ENCODE assay signal across 8 mouse cellular contexts in the genomic region with DNA sequence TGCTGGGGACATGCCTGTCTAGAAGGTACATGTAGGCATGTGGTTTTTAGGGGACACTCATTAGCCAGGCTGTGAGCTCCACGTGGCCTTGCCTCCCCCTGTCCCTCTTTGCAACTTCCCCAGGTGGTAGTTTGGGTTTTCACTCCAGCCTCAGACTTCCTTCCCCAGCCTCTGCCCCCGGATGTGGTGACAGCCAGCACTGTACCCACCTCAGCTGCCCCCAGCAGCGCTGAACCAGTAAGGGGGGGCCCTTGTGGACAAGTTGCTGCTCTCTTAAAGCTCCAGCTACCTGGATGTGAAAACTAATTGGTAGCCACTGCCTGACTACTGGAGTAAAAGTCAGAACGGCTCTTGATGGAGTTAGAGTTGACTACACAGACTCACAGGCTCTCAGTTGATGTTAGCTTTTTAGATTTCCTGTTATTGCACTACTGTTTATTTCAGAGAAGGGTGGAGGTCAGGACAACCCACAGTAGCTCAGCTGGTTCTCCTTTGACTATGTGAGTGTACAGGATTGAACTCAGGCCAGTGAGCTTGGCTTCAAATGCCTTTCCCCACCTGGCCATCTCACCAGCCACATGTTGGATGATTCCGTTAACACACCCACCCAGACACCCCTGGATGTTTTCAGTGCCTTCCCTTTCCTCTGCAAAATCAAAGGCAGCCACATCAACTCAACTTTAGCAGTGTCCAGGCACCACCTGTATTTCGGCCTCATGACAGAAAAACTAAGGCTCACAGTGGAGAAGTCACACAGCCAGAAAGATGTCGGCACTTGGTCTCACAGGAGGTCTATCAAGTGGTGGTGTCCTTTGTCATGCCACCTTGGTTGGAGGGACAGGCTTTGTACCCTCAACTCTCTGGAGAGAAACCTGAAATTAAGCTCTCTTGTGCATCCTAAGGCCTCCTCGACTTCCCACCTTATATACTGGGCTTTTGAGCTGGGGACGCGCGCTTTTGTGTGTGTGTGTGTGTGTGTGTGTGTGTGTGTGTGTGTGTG. TPM values are rescaled to one million over a fixed set of nuclear protein-coding genes. Genes with fewer than 3 reads are reported as not detected.
A peak's percentile ranks its signal among the peaks of the same experiment; 100 is the strongest.
DNase-seq lines count a peak whose midpoint lies in the region; ATAC-seq lines count a peak whose summit lies in the region.

No protein-coding gene starts in this region.

- H3K27me3 ChIP-seq in erythroblast, embryonic 14.5 days (ENCODE audit: control insufficient read depth): no peaks in the 10 kb centered on the region
- H3K27me3 ChIP-seq in embryonic facial prominence, embryonic 14.5 days (replicated peaks; ENCODE audit: control insufficient read depth, insufficient read depth, low read length): no peaks in the 10 kb centered on the region
- H3K27me3 ChIP-seq in intestine, embryonic 14.5 days (replicated peaks; ENCODE audit: control insufficient read depth, insufficient read depth, low read length): no peaks in the 10 kb centered on the region
- H3K27me3 ChIP-seq in splenic B cell, adult 2 months (ENCODE audit: control insufficient read depth, insufficient read depth, low read length, poor library complexity, severe bottlenecking): no peaks in the 10 kb centered on the region

- H3K4me3 ChIP-seq in erythroblast, embryonic 14.5 days (replicated peaks): peak overlapping the region; percentile 80
- H3K4me3 ChIP-seq in embryonic facial prominence, embryonic 14.5 days (ENCODE audit: low read depth, low read length): peak overlapping the region; percentile 68
- no peak overlapping the region for H3K4me3 ChIP-seq in intestine, embryonic 14.5 days (ENCODE audit: low read depth, low read length)
- peak overlapping the region; percentile 89; the same call in 1 of the 2 replicates for H3K4me3 ChIP-seq in macrophage (ENCODE audit: inconsistent target)

- H3K36me3 ChIP-seq in erythroblast, embryonic 14.5 days (ENCODE audit: control insufficient read depth): peaks cover 53% of the 10 kb centered on the region
- peaks cover 50% of the 10 kb centered on the region for H3K36me3 ChIP-seq in embryonic facial prominence, embryonic 14.5 days (ENCODE audit: control insufficient read depth, insufficient read depth, low read length)
- H3K36me3 ChIP-seq in intestine, embryonic 14.5 days (ENCODE audit: control insufficient read depth, insufficient read depth, low read length): peaks cover 48% of the 10 kb centered on the region
- peaks cover 30% of the 10 kb centered on the region; the same call in 1 of the 2 replicates for H3K36me3 ChIP-seq in macrophage (ENCODE audit: inconsistent target)
- peaks cover 1% of the 10 kb centered on the region for H3K36me3 ChIP-seq in splenic B cell, adult 2 months (ENCODE audit: control insufficient read depth, insufficient read depth, low read length, poor library complexity, severe bottlenecking)

- peak overlapping the region; percentile 88 for H3K27ac ChIP-seq in embryonic facial prominence, embryonic 14.5 days (replicated peaks; ENCODE audit: low read depth, low read length)
- H3K27ac ChIP-seq in intestine, embryonic 14.5 days (ENCODE audit: low read depth): peak overlapping the region; percentile 57
- H3K27ac ChIP-seq in macrophage: peak overlapping the region; percentile 42

- peaks cover 66% of the 10 kb centered on the region for H3K4me1 ChIP-seq in erythroblast, embryonic 14.5 days (ENCODE audit: control insufficient read depth)
- H3K4me1 ChIP-seq in embryonic facial prominence, embryonic 14.5 days (ENCODE audit: control insufficient read depth, insufficient read depth, low read length): peaks cover 24% of the 10 kb centered on the region
- H3K4me1 ChIP-seq in intestine, embryonic 14.5 days (replicated peaks; ENCODE audit: control insufficient read depth, insufficient read depth, low read length): peaks cover 16% of the 10 kb centered on the region

- peak overlapping the region; percentile 96 for H3K4me2 ChIP-seq in embryonic facial prominence, embryonic 14.5 days (ENCODE audit: low read depth, low read length)
- peak overlapping the region; percentile 95 for H3K4me2 ChIP-seq in intestine, embryonic 14.5 days (ENCODE audit: low read length)

- WGBS in embryonic facial prominence, embryonic 14.5 days: 45% methylated on average over 11 of the region's 11 CpGs
- WGBS in intestine, embryonic 14.5 days: 41% methylated on average over 11 of the region's 11 CpGs
- 10% methylated on average over 11 of the region's 11 CpGs for WGBS in macrophage (ENCODE audit: missing documents)

- no peak for DNase-seq in embryonic facial prominence, embryonic 14.5 days (ENCODE audit: low spot score)
- DNase-seq in intestine, embryonic 14.5 days (ENCODE audit: low spot score): no peak
- DNase-seq in splenic B cell, adult 2 months (ENCODE audit: low read depth, low spot score): peak; percentile 81
- DNase-seq in urinary bladder, postnatal 36 days (ENCODE audit: low spot score in 2 of 2): no peak
- DNase-seq in layer of hippocampus, postnatal 36 days: no peak

- H3K9ac ChIP-seq in embryonic facial prominence, embryonic 14.5 days (ENCODE audit: low read depth, low read length): peak overlapping the region; percentile 86
- no peak overlapping the region; the same call in 1 of the 2 replicates for H3K9ac ChIP-seq in intestine, embryonic 14.5 days (ENCODE audit: low read length)

- no peaks in the 10 kb centered on the region for H3K9me3 ChIP-seq in erythroblast, embryonic 14.5 days (ENCODE audit: control insufficient read depth, low read length)
- H3K9me3 ChIP-seq in embryonic facial prominence, embryonic 14.5 days (ENCODE audit: control insufficient read depth, low read length): no peaks in the 10 kb centered on the region
- H3K9me3 ChIP-seq in intestine, embryonic 14.5 days (ENCODE audit: control insufficient read depth, low read length): no peaks in the 10 kb centered on the region

- ATAC-seq in erythroblast, adult 5-6 weeks (replicated peaks; ENCODE audit: low FRiP score, poor library complexity, severe bottlenecking): no peak
- no peak for ATAC-seq in embryonic facial prominence, embryonic 14.5 days (ENCODE audit: low read depth)
- ATAC-seq in intestine, embryonic 14.5 days (replicated peaks; ENCODE audit: low FRiP score, low TSS enrichment, low read depth): no peak

- H3K79me2 ChIP-seq in macrophage (ENCODE audit: inconsistent target): no peaks in the 10 kb centered on the region

RNA-seq across cellular contexts. Expression of gene Prkd2, which starts 0.8 kb away (rescaled TPM):
- 0.61 and 0.66 TPM in 2 replicates for polyA plus RNA-seq in erythroblast, embryonic 14.5 days (2012)
- total RNA-seq in erythroblast, adult 5-6 weeks (2015; ENCODE audit: low replicate concordance): 4.6 and 18.8 TPM in 2 replicates
- total RNA-seq in erythroblast, adult 5-6 weeks (2017; ENCODE audit: low replicate concordance): 2.5 and 5.1 TPM in 2 replicates
- polyA plus RNA-seq in embryonic facial prominence, embryonic 14.5 days (2014; fragmentation: Nextera tagmentation; extraction: Ambion mirVana): 14.4 and 16.5 TPM in 2 replicates
- 12.0 and 12.8 TPM in 2 replicates for polyA plus RNA-seq in intestine, embryonic 14.5 days (2014; fragmentation: Nextera tagmentation; extraction: Ambion mirVana)
- 10 to 100 TPM in 18 of 26 experiments, 1 to 10 TPM in 8; 3.4 to 27.0 (median 12.2) TPM for total RNA-seq in macrophage (2018; cell fraction: chromatin; rRNA removed)
- total RNA-seq in macrophage (2018; cell fraction: cytosol; rRNA removed): 1 to 10 TPM; 2.7 to 8.6 (median 5.6) TPM
- 10 to 100 TPM in 10 of 26 experiments, 1 to 10 TPM in 16; 3.1 to 15.4 (median 7.7) TPM for total RNA-seq in macrophage (2018; cell fraction: nucleus; rRNA removed)
- polyA plus RNA-seq in macrophage (2018): 3.7 to 6.1 TPM (median 4.8 TPM) in 3 replicates
- total RNA-seq in layer of hippocampus, postnatal 36 days (2021): 1 to 10 TPM; 5.8 to 8.2 TPM

RNA-seq across cellular contexts. Expression of gene Fkrp, which starts 25.3 kb away (rescaled TPM):
- polyA plus RNA-seq in erythroblast, embryonic 14.5 days (2012): 1.2 and 1.5 TPM in 2 replicates
- total RNA-seq in erythroblast, adult 5-6 weeks (2015; ENCODE audit: low replicate concordance): 2.5 and 4.2 TPM in 2 replicates
- 3.1 and 8.0 TPM in 2 replicates for total RNA-seq in erythroblast, adult 5-6 weeks (2017; ENCODE audit: low replicate concordance)
- polyA plus RNA-seq in embryonic facial prominence, embryonic 14.5 days (2014; fragmentation: Nextera tagmentation; extraction: Ambion mirVana): 28.2 and 28.6 TPM in 2 replicates
- 27.5 and 28.3 TPM in 2 replicates for polyA plus RNA-seq in intestine, embryonic 14.5 days (2014; fragmentation: Nextera tagmentation; extraction: Ambion mirVana)
- 10 to 100 TPM in 24 of 26 experiments, 1 to 10 TPM in 2; 6.6 to 22.3 (median 15.6) TPM for total RNA-seq in macrophage (2018; cell fraction: chromatin; rRNA removed)
- 10 to 100 TPM; 13.5 to 30.2 (median 19.0) TPM for total RNA-seq in macrophage (2018; cell fraction: cytosol; rRNA removed)
- 10 to 100 TPM; 18.6 to 38.5 (median 25.3) TPM for total RNA-seq in macrophage (2018; cell fraction: nucleus; rRNA removed)
- polyA plus RNA-seq in macrophage (2018): 17.4 to 25.4 TPM (median 20.5 TPM) in 3 replicates
- 10 to 100 TPM; 41.8 to 44.7 TPM for total RNA-seq in layer of hippocampus, postnatal 36 days (2021)

RNA-seq across cellular contexts. Expression of gene Strn4, which starts 26.2 kb away (rescaled TPM):
- 11.1 and 11.3 TPM in 2 replicates for polyA plus RNA-seq in erythroblast, embryonic 14.5 days (2012)
- total RNA-seq in erythroblast, adult 5-6 weeks (2015; ENCODE audit: low replicate concordance): 21.5 and 22.4 TPM in 2 replicates
- 34.3 and 69.7 TPM in 2 replicates for total RNA-seq in erythroblast, adult 5-6 weeks (2017; ENCODE audit: low replicate concordance)
- 97.4 and 107 TPM in 2 replicates for polyA plus RNA-seq in embryonic facial prominence, embryonic 14.5 days (2014; fragmentation: Nextera tagmentation; extraction: Ambion mirVana)
- polyA plus RNA-seq in intestine, embryonic 14.5 days (2014; fragmentation: Nextera tagmentation; extraction: Ambion mirVana): 107 and 111 TPM in 2 replicates
- 100 to 1,000 TPM in 24 of 26 experiments, 10 to 100 TPM in 2; 81.7 to 358 (median 193) TPM for total RNA-seq in macrophage (2018; cell fraction: chromatin; rRNA removed)
- total RNA-seq in macrophage (2018; cell fraction: cytosol; rRNA removed): 10 to 100 TPM; 30.5 to 51.8 (median 41.1) TPM
- total RNA-seq in macrophage (2018; cell fraction: nucleus; rRNA removed): 100 to 1,000 TPM in 11 of 26 experiments, 10 to 100 TPM in 15; 51.2 to 188 (median 95.8) TPM
- 26.7 to 43.9 TPM (median 39.6 TPM) in 3 replicates for polyA plus RNA-seq in macrophage (2018)
- total RNA-seq in layer of hippocampus, postnatal 36 days (2021): 100 to 1,000 TPM; 288 to 292 TPM

RNA-seq across cellular contexts. Expression of gene Dact3, which starts 33.3 kb away (rescaled TPM):
- polyA plus RNA-seq in erythroblast, embryonic 14.5 days (2012): 0.02 TPM in 2 replicates
- not detected in 2 replicates for total RNA-seq in erythroblast, adult 5-6 weeks (2015; ENCODE audit: low replicate concordance)
- not detected in 2 replicates for total RNA-seq in erythroblast, adult 5-6 weeks (2017; ENCODE audit: low replicate concordance)
- 7.2 and 7.6 TPM in 2 replicates for polyA plus RNA-seq in embryonic facial prominence, embryonic 14.5 days (2014; fragmentation: Nextera tagmentation; extraction: Ambion mirVana)
- polyA plus RNA-seq in intestine, embryonic 14.5 days (2014; fragmentation: Nextera tagmentation; extraction: Ambion mirVana): 5.3 and 5.5 TPM in 2 replicates
- 1 to 10 TPM in 2 of 26 experiments, under 1 TPM in 2, not detected in 22; 0.22 to 3.4 (median 0.92) TPM for total RNA-seq in macrophage (2018; cell fraction: chromatin; rRNA removed)
- under 1 TPM; 0.03 to 0.60 (median 0.14) TPM for total RNA-seq in macrophage (2018; cell fraction: cytosol; rRNA removed)
- total RNA-seq in macrophage (2018; cell fraction: nucleus; rRNA removed): under 1 TPM in 16 of 26 experiments, not detected in 10; 0.12 to 0.49 (median 0.28) TPM
- 0.15 to 0.32 TPM (median 0.31 TPM) in 3 replicates for polyA plus RNA-seq in macrophage (2018)
- total RNA-seq in layer of hippocampus, postnatal 36 days (2021): 100 to 1,000 TPM; 146 to 149 TPM

RNA-seq across cellular contexts. Expression of gene Gng8, which starts 49.7 kb away (rescaled TPM):
- polyA plus RNA-seq in erythroblast, embryonic 14.5 days (2012): not detected in 2 replicates
- total RNA-seq in erythroblast, adult 5-6 weeks (2015; ENCODE audit: low replicate concordance): not detected in 2 replicates
- not detected in 2 replicates for total RNA-seq in erythroblast, adult 5-6 weeks (2017; ENCODE audit: low replicate concordance)
- polyA plus RNA-seq in embryonic facial prominence, embryonic 14.5 days (2014; fragmentation: Nextera tagmentation; extraction: Ambion mirVana): 27.0 and 29.1 TPM in 2 replicates
- polyA plus RNA-seq in intestine, embryonic 14.5 days (2014; fragmentation: Nextera tagmentation; extraction: Ambion mirVana): 12.5 and 13.9 TPM in 2 replicates
- 1 to 10 TPM in 2 of 26 experiments, not detected in 24; 1.3 to 1.8 TPM for total RNA-seq in macrophage (2018; cell fraction: chromatin; rRNA removed)
- under 1 TPM in 3 of 26 experiments, not detected in 23; 0.15 to 0.31 (median 0.17) TPM for total RNA-seq in macrophage (2018; cell fraction: cytosol; rRNA removed)
- total RNA-seq in macrophage (2018; cell fraction: nucleus; rRNA removed): 1 to 10 TPM in 2 of 26 experiments, not detected in 24; 1.4 TPM
- not detected in 3 replicates for polyA plus RNA-seq in macrophage (2018)
- 1 to 10 TPM; 2.4 to 2.7 TPM for total RNA-seq in layer of hippocampus, postnatal 36 days (2021)
